Mouse (Mus musculus) brain, adult 2 months (tissue): ENCODE results near the gene Clca3a1.
A peak's percentile ranks its signal among the peaks of the same experiment; 100 is the strongest.

ENCODE experiments used
- DNase-seq: peaks from one replicate; pipeline ENCODE4 v3.0.0; 2011; ENCODE audit warnings: low read depth, low spot score

Clca3a1 gene

DNA sequence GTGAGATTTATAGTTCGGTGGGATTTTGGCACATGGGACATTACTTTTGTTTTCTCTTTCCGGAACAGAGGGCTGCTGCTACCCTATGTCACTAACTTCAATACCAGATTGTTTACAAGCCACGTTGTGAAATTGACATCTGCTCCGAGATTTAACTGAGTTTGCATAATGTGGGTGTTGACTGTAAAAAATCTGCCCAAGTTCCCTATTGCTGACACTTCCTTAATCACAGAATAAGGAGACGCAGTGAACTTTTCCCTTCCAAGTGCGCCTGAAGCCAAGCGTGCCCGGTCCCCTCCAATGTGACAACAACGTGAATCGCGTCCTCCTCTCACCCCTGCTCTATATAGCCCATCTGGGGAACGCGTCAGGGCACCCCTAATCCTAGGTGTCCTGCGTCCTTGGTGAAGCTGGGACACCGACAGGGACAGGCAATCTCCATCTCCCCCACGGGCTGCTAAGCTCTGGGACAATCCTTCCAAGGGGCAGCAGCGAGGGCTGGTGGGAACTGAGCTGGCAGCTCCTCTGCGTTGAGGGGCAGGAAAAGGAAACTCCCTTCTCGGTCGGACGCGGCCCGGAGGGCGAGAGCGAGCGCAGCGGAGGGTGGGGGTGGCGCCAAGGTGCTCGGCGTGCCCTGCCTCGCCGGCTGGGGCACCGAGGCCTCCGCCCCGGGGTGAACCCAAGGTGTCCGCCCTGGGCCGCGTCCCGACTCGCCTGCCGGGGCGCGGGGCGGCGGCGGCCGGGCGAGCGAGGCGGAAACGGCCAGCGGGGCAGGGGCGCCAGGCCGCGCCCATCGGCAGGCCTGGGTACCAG, 41.5 kb downstream of the Clca3a1 start:
- DNase-seq: peak; percentile 49

DNA sequence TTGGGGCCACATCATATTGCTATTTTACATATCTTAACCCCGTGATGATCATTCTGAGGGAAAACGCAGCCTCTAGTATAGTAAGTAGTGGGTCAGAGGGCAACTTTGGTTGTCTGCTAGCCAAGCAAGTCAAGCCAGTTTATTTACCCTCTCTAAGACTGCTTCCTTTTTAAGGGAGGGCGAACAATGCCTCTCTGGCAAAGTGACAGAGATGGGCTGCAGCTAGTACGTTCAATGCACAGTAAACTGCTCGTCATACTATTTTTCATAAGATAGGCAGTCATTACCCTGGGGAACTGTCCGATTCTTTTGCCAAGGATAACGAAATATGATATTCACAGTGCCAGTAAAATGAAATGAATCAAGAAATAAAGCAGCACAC, 42.1 kb downstream of the Clca3a1 start:
- no peak for DNase-seq

DNA sequence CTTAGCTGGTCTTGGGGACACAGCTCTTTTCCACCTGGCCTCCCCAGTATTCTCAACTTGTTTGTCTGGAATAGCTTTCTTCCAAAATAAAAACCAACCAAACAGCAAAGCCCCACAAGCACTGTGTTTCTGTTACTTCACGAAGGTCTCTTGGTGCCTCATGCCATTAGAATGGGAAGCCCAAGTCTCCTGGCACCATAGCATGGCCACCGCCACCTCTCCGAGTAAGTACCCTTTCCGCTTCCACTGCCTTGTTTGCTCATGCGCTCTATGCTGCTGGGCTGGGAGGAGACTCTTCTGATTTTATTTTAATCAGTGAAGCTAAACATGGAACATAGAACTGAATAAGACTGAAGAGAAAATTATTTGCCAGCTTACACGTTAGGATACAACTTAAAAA, 42.9 kb downstream of the Clca3a1 start:
- no peak for DNase-seq

DNA sequence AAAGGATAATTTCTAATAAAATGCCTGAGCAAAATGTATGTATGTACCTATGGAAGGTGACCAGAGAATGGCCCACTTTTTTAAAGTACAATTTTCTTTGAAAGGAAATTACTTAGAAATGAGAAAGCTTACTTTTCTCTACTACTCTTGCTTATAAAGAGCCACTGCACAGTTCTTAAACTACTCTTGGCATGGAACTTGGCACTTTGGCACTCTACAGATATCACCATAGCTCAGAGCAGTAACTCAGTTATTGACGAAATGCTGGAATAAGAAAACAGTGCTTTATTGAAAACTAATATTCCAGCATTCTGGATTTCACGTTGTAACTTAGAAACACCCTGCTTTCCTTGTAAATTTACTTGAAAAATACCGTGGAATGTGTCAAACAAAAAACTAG, 43.7 kb downstream of the Clca3a1 start:
- no peak for DNase-seq

DNA sequence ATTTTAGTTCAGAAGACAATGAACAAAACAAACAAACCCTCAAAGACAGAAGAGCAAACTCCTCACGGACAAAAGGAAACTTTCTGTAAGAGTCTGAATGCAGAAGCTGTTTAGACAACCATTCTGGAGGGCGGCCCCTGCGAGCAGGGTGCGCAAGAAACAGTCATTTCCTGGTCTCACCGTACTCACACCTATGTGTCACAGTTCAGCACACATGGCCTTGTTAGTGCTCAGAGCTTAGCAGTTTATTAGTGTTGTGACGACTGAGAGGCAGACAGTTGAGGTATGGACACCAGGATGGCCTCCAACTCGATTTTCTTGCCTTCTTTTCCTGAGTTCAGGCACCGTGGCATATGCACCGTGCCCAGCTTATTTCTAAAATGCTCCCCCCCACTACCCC, 44.9 kb downstream of the Clca3a1 start:
- no peak for DNase-seq

DNA sequence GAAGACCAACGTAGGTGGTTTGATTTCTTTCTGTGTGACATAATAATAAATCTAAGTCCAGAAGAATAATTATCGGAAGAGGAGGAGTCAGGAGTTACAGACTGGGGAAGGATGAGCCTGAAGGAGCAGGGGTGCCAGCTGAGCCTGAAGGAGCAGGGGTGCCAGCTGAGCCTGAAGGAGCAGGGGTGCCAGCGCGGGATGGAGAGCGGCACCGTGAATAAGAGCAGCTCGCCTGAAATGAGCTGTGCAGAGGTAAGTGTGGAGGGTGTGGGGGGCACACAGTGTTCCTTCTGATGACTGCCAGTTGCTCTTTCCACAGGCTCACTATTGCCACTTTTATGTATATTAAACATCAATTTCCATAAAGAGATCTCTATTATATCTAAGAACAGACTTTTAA, 45.7 kb downstream of the Clca3a1 start:
- DNase-seq: no peak

DNA sequence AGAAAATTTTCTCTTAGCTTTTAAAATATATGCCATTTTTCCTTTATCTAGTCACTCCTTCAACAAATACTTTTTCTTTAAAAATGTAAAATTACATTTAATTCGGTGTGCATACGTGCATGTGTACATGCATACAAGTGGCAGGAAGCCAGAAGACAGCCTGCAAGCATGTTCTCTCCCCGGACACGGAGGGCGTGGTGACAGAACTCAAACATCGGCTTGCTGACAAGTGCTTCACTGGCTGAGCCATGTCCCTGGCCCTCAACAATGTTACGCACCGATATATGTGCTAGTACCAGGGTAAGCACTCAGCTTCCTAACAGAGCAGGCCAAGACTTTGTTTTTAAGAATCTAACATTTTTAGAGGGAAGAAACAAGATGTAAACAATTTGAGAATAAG, 46.2 kb downstream of the Clca3a1 start:
- DNase-seq: no peak

DNA sequence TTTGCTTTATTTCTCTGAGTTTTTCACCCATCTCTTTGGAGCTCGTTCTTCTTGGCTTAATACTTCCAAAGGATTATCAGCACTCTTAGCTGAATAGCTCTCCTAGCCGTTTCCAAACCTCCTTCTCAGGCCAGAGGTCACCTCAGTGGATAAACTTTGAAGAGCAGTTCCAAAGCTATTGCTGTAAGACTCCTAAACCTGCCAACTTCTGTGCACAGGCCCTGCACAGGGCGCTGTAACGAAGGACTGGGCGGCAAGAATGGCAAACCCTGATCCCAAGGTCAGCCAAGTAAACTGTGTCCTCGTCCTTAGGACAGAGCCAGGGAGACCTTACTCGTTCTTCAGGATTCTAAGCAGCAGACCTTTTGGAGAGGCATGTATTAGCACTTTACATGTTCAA, 46.7 kb downstream of the Clca3a1 start:
- no peak for DNase-seq

DNA sequence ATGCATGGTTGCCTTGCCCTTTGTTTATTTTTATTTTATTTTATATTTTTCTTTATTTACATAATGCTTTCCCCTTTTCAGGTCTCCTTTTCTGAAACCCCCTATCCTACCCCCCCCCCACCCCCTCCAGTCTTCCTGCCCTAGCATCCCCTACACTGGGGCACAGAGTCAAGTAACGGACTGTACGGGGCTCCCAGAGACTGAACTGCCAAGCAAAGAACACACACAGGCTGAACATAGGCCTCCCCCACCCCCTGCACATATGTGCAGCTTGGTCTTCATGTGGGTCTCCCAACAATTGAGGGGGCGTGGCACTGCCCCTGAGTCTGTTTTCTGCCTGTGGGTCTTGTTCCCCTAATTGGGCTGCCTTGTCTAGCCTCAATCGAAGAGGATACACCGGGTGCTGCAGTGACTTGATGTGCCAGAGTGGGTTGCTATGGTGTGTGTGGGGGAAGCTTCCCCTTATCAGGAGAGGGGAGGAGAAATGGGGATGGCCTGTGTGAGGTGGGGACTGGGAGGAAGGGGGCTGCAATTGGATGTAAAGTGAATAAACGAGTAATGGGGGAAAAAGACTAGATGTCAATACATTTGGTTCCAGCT, 49.1 kb downstream of the Clca3a1 start:
- DNase-seq: no peak

DNA sequence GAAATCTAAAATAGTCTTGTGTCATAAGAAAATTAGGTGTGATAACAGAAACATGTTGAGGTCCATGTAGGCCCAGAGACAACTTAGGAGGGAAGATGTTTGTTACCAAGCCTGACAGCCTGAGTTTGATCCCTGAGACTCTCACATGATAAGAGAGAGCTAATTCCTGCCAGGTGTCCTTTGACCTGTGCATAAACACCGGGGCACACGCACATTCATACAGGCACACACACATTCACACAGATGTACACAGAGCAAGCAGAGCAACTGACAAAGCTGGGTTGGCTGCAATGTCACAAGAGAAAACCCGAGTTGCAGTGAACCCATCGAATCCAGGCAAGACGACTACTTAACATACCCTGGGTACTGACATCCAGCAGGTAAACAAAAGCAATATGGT, 52.2 kb downstream of the Clca3a1 start:
- no peak for DNase-seq

DNA sequence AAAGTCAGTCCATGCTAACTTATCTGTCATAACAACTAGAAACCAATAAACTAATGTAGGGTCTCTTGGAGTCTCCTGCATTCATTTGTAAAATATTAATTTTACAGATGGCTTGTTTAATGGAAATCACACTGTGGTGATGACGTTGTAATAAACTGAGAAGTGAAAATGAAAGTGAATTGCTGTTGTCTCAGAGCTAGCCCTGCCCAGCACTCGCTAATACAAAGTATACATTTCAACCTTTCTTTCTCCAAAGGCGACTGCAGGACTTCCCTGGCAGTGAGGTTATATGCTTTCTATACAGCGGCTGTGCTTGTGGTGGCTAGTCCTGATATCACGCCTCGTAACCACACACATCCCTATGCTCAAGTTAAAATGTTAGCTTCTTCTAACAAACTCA, 56.8 kb downstream of the Clca3a1 start:
- no peak for DNase-seq

DNA sequence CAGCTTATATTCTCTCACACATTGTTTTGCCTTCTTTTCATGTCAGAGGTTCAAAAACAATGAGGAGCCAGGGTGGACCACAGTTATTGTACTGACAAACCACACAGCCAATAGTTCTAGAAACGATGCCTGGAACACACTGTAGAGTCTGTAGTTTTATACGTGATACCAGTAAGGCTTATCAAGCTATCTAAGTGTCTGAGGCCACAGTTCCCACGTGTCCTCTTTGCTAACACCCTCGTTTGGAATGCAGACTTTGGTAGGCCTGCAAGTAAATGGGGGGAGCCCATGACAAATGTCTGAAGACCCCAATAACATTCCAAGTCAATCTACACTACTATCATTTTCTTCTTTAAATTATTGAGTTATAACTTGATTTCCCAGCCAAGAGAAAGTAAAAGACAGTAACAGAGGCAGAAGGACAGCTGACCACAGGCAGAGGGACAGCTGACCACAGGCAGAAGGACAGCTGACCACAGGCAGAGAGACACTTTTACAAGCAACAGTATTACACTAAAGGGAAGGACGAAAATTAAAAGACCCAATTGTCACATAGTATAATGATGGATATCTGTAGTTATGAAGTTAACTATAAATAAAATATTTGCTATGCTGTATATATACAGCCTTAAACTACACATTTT, 61.9 kb downstream of the Clca3a1 start:
- DNase-seq: no peak

DNA sequence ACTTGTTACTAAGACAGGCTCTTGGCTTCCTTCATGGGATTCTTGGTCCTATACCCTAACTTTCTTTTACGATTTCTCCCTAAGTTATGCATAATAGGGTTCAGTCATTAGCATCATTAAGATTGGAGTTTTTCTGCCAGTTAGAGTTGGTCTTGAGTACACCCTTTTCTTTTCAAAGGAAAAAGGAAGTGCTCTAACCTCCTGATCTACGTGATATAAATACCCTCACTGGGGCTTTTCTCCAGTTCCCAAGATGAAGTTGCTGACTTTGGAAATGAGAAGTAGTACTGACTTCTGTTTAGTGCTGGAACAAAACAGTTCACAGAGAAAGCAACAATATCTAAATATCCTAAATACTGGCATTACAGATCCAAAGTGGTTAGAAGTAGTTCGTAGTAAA, 62.8 kb downstream of the Clca3a1 start:
- DNase-seq: no peak

DNA sequence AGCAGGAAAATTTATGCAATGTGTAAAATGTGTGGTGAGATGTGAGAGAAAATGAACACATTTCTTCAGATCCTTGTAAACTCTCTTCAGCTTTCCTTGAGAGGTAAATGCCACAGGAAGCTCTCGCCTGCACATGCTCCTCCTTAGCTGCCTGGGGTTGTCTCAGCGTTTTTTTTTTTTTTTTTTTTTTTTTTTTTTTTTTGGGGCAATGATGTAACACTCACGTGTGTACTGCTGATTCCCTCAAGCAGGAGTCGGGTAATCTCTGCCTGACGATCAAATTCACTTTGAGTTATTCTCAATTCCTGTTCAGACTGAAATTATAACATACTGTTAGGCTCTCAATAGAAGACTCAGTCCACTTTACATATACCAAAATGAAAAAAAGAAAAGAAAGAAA, 63.6 kb downstream of the Clca3a1 start:
- DNase-seq: no peak

DNA sequence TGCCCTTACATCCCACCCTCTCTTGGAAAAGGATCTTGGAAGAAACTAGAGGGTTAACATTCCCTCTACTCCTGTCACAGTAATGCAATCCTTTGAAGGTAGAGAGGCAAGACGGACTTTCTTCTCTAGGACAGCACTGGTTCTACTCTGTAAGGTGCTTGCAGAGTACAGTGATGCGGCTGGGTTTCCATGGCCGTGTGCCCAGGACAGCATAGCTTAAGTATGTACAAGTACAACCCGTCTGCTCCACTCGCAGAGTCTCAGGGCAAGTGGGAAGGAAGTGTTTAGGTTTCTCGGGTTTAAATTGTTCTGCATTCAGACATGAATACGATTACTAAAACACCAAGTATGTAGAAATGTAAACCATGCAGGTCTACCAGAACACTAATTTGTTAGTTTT, 65.8 kb downstream of the Clca3a1 start:
- DNase-seq: peak; percentile 54

DNA sequence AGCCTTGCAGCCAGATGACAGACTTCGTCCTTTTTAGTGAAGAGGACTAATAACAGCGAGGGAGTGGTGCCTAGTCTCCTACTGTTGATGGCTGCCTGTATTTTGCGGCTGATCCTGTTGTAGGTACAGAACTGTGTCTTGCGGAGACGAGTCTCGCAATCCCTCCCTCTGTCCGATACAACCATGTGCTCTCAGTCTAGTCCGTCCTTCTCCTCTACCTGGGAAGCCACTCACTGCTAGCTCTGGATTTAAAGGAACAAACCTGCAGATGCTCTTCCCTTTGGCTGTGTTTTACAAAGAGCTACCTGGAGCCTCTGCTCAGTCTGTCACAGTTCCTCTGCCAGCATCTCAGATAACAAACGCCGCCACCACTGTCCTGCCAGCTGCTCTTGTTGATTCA, 66.7 kb downstream of the Clca3a1 start:
- DNase-seq: no peak

DNA sequence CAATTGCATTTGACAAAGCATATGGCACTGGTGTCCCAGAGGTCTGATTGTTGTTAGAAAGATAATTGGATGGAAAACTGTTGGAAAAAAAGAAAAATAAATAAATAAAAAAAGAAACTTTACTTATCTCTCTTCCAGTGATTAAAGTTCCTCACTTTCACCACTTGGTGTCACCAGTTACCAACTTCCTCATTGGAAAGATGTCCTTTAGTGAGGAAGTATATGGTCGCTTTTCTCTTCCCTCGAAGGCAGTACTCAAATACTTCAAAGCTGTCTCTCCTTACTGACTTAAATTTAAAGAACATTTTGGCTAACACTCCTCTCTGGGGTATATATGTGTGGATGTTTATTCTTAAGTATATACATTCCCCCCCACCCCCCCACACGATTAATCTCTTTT, 68.7 kb downstream of the Clca3a1 start:
- peak; percentile 65 for DNase-seq

DNA sequence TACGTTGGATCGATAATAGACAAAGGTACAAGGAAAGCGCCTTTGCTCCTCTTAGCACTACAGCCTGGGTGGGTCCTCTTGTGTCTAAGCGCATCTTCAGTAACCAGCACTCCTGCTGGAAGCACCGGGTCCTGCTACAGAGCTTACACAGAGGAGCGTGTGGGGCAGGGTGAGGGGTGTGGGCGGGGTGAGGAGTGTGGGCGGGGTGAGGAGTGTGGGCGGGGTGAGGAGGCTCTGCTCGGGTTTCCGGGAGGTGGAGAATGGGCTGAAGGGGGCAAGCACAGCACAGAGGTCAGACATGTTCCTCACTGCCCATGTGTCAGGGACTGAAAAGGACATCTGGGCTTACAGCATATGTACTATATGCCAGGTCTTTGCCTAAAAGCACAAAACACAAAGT, 71.5 kb downstream of the Clca3a1 start:
- no peak for DNase-seq

DNA sequence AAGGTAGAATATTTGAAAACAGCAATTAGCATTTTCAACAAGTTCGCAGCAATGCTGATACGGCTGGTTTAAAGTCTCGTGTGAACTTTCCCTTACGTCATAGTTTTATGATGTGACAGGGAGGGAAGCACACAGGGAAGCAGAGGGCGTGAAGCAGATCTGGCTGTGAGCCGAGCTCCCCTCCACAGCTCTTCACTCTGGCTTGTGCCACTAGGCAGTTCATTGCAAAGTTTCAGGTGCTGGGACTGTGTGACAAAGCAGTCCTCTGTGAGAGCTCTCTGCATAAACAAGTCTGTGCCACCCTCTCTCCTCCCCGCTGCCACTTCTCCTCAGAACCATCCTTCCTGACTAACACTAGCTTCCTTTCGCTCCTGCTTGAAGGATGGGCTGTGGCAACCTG, 72.5 kb downstream of the Clca3a1 start:
- peak; percentile 49 for DNase-seq

DNA sequence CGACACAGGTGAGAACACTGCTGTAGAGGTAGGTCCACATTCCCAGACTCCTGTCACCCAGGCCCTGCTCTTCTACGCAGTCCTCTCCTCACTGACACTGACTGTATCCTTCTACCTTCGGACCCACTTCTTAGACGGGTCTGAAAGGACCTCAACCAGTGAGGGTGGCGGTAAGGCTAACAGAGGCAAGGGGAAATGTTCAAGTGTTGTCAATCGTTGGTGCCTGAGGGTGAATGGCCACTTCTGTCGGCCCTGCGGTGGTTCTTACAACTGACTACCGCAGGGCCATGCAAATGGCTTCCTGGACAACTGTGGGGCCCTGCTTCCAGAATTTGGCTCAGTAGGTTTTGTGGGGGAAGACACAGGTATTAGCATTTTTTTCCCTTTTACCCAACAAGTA, 73.2 kb downstream of the Clca3a1 start:
- no peak for DNase-seq

DNA sequence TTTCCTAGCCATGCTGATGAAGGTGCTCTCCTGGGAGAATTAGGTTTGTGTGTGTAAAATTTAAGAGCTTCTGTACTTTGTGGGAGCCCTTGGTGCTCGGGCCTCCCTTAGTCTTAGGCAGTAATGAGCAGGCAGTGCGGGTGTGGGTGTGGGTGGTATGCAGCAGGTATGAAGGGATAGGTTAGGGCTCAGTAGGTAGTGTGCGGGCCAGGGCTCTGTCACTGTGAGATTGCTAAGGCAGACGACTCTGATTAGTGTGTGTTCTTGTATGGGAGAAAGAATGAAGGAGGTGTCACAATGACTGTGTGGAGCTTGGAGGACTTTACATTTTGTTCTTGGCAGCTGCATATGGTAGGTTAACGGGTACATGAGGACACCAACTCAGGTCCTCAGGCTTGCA, 74.6 kb downstream of the Clca3a1 start:
- no peak for DNase-seq

DNA sequence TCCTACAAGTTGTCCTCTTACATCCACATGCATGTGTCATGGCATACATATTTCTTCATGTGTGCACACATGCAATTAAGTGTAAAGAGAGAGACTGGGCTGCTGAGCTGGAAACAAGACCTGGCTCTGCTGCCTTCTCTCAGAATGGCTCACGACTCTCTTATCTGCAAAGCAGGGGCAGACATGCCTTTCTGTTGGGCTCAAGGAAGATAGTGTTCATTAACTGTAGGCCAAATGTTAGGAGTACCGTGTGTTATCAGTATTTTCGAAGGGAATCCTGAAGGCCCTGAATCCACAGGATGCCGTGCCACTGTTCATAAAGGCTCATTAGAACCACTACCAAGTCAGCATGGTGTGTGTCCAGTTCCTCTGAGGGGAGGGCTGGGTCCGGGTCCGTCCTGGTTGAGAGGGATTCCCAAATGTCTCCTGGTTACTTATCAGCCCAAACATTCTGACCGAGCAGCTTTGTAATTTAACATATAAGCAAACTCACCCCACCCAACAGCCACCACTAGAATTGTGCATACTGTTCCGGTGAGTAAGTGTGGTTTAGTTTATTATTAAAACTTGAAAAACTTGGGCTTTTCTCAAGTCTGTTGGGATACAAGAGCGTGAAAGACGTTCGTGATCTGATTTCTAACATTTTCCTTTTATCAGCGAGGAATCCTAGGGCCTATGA, 77.5 kb downstream of the Clca3a1 start:
- no peak for DNase-seq

DNA sequence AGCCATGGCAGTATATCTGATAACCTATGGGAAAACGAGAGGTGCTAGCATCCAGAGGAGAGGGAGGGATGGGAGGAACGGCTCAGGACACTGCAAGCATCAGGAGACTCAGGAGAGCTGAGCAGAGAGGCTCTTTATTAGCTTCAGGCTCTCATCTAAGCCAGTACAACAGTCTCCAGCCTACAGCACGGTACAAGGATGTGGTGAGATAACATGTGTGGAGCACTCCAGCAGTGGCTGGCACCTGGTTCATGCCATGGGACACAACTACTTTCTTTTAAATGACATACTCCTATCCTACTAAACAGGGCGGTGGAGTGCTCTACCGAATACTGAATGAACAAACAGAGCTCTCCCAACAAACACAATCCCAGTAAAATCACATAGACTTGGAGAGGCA, 79.2 kb downstream of the Clca3a1 start:
- no peak for DNase-seq
